Mouse (Mus musculus) mesoderm, embryonic 11.5 days (tissue): ENCODE data around the gene Cdk5rap2.

Experiments
- DNase-seq: peaks from one replicate; pipeline ENCODE4 v3.0.0-alpha.2; 2012; ENCODE audit warnings: low read depth, low spot score

Gene Cdk5rap2

GRCm38 (mm10) chr4:70353656-70354055 is 56.6 kb downstream of the Cdk5rap2 start:
- no peak for DNase-seq

- DNase-seq, result no peak
Observed at GRCm38 (mm10) chr4:70335444-70336144, 74.6 kb downstream of the Cdk5rap2 start.

- no peak for DNase-seq
Observed at GRCm38 (mm10) chr4:70334995-70335394, 75.2 kb downstream of the Cdk5rap2 start.

GRCm38 (mm10) chr4:70332981-70333380 is 77.3 kb downstream of the Cdk5rap2 start:
- DNase-seq, result no peak

GRCm38 (mm10) chr4:70332576-70332975 is 77.7 kb downstream of the Cdk5rap2 start:
- no peak for DNase-seq

- DNase-seq, result no peak
Observed at GRCm38 (mm10) chr4:70331181-70331580, 79.1 kb downstream of the Cdk5rap2 start.

- DNase-seq, result no peak
Observed at GRCm38 (mm10) chr4:70328033-70328432, 82.2 kb downstream of the Cdk5rap2 start.

GRCm38 (mm10) chr4:70327436-70327835 is 82.8 kb downstream of the Cdk5rap2 start:
- no peak for DNase-seq

GRCm38 (mm10) chr4:70321586-70321985 is 88.7 kb downstream of the Cdk5rap2 start:
- no peak for DNase-seq

GRCm38 (mm10) chr4:70312170-70312569 is 98.1 kb downstream of the Cdk5rap2 start:
- no peak for DNase-seq

GRCm38 (mm10) chr4:70311530-70311929 is 98.7 kb downstream of the Cdk5rap2 start:
- DNase-seq, result no peak

GRCm38 (mm10) chr4:70307230-70307629 is 103.0 kb downstream of the Cdk5rap2 start:
- DNase-seq, result peak; percentile 50

GRCm38 (mm10) chr4:70303870-70304269 is 106.4 kb downstream of the Cdk5rap2 start:
- no peak for DNase-seq

- no peak for DNase-seq
Observed at GRCm38 (mm10) chr4:70301187-70301586, 109.1 kb downstream of the Cdk5rap2 start.

GRCm38 (mm10) chr4:70289361-70289760 is 120.9 kb downstream of the Cdk5rap2 start:
- no peak for DNase-seq

- no peak for DNase-seq
Observed at GRCm38 (mm10) chr4:70283163-70283562, 127.1 kb downstream of the Cdk5rap2 start.

GRCm38 (mm10) chr4:70278882-70279281 is 131.4 kb downstream of the Cdk5rap2 start:
- DNase-seq, result no peak

- no peak for DNase-seq
Observed at GRCm38 (mm10) chr4:70278057-70278456, 132.2 kb downstream of the Cdk5rap2 start.

- DNase-seq, result no peak
Observed at GRCm38 (mm10) chr4:70272943-70273342, 137.3 kb downstream of the Cdk5rap2 start.

- DNase-seq, result no peak
Observed at GRCm38 (mm10) chr4:70272527-70272926, 137.7 kb downstream of the Cdk5rap2 start.

- DNase-seq, result no peak
Observed at GRCm38 (mm10) chr4:70267213-70267906, 142.9 kb downstream of the Cdk5rap2 start.

GRCm38 (mm10) chr4:70265248-70265647 is 145.0 kb downstream of the Cdk5rap2 start:
- peak; percentile 41 for DNase-seq

- no peak for DNase-seq
Observed at GRCm38 (mm10) chr4:70262850-70263249, 147.4 kb downstream of the Cdk5rap2 start.
